Comparison of ENCODE assay signal across 8 mouse cellular contexts in the genomic region with DNA sequence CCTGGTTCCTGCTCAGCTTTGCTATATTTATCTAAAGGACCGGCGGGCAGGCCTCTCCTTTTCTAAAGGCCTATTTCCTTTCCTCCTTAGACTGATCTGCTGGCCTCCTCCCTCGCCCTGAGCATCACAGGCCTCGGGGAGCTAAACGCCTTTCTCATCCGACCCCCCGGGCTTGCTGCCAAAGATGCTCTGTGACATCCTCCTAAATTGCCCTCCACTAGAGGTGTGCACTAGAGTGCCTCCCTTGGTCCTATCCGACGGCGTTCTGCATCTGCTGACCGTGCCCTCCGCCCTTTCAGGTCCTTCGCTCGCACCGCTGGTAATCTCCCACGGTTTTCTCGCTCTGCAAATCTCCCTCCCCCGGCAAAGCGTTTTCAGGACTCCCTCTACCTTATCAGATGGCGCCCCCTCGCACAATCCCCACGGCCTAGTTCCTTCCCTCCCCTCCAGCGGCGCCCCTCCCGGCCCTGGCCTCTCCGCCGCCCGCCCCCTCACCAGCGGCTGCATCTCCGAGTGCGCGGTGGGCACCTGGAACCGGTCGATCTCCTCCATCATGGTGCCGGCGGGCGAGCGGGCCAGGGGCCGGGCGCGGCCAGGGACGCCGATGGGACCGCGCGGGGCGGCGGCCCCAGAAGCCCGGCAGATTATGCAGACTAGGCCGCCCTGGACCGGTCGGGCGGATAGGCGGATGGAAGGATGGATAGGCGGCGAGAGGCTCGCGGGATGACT. TPM values are rescaled to one million over a fixed set of nuclear protein-coding genes. Genes with fewer than 3 reads are reported as not detected.
A peak's percentile ranks its signal among the peaks of the same experiment; 100 is the strongest.
DNase-seq lines count a peak whose midpoint lies in the region; ATAC-seq and TF ChIP-seq lines count a peak whose summit lies in the region.

No protein-coding gene starts in this region.

- H3K9me3 ChIP-seq in MEL (replicated peaks; ENCODE audit: insufficient read depth, low read length): no peaks in the 10 kb centered on the region
- H3K9me3 ChIP-seq in kidney, embryonic 15.5 days (replicated peaks): no peaks in the 10 kb centered on the region
- H3K9me3 ChIP-seq in liver, embryonic 16.5 days (replicated peaks; ENCODE audit: control insufficient read depth, low read length): no peaks in the 10 kb centered on the region

- intact Hi-C loops in heart, adult 2 months (cut with DNase I): no loop called here

- WGBS in heart, adult 2 months: 1% methylated on average over 58 of the region's 58 CpGs
- 1% methylated on average over 58 of the region's 58 CpGs for WGBS in kidney, embryonic 15.5 days
- 2% methylated on average over 58 of the region's 58 CpGs for WGBS in liver, embryonic 16.5 days (ENCODE audit: insufficient replicate concordance)
- 1% methylated on average over 58 of the region's 58 CpGs for WGBS in olfactory bulb, adult 2 months

- H3K36me3 ChIP-seq in MEL (ENCODE audit: control insufficient read depth in 1 of 2, insufficient read depth in 2 of 2, low read length in 2 of 2): peaks cover 0 to 2% of the 10 kb centered on the region in 2 experiments; a peak in 1 of 4 replicates
- H3K36me3 ChIP-seq in heart, adult 2 months (ENCODE audit: control insufficient read depth, insufficient read depth, low read length): no peaks in the 10 kb centered on the region; the same call in 1 of the 2 replicates
- no peaks in the 10 kb centered on the region for H3K36me3 ChIP-seq in kidney, embryonic 15.5 days
- no peaks in the 10 kb centered on the region for H3K36me3 ChIP-seq in liver, embryonic 16.5 days (ENCODE audit: control insufficient read depth, insufficient read depth)

- no peak for TF ChIP-seq RAD21 in MEL (IDR thresholded peaks at IDR 0.05; ENCODE audit: low read depth, low read length)

- peak overlapping the region; percentile 92 for H3K4me2 ChIP-seq in kidney, embryonic 15.5 days
- H3K4me2 ChIP-seq in liver, embryonic 16.5 days (ENCODE audit: low read depth, low read length): peak overlapping the region; percentile 78

- TF ChIP-seq CTCF in MEL (IDR thresholded peaks at IDR 0.05 in 2 of 3, conservative IDR thresholded peaks at IDR 0.05 in 1 of 3; ENCODE audit: control insufficient read depth in 1 of 3, insufficient read depth in 1 of 3, low read depth in 2 of 3, low read length in 3 of 3, poor library complexity in 1 of 3, severe bottlenecking in 1 of 3): no peak
- TF ChIP-seq CTCF in cortical plate, adult 2 months (IDR thresholded peaks at IDR 0.05; ENCODE audit: extremely low read depth, insufficient read depth, low read length): no peak
- no peak for TF ChIP-seq CTCF in heart, adult 2 months (IDR thresholded peaks at IDR 0.05)
- TF ChIP-seq CTCF in olfactory bulb, adult 2 months (IDR thresholded peaks at IDR 0.05; ENCODE audit: insufficient read depth, low read depth, low read length): peak; percentile 10; the same call in 1 of the 2 replicates

- H3K4me3 ChIP-seq in MEL (ENCODE audit: control insufficient read depth in 1 of 2, insufficient read depth in 1 of 2, low read depth in 2 of 2, low read length in 2 of 2): peak overlapping the region; percentile 57 to 68
- peak overlapping the region; percentile 96 for H3K4me3 ChIP-seq in cortical plate, adult 2 months (ENCODE audit: insufficient read depth, low read length)
- H3K4me3 ChIP-seq in heart, adult 2 months: peak overlapping the region; percentile 82
- peak overlapping the region; percentile 78 for H3K4me3 ChIP-seq in kidney, embryonic 15.5 days (replicated peaks)
- H3K4me3 ChIP-seq in liver, embryonic 16.5 days (ENCODE audit: low read depth, low read length): peak overlapping the region; percentile 63
- H3K4me3 ChIP-seq in olfactory bulb, adult 2 months (ENCODE audit: insufficient read depth, low read depth, low read length): peak overlapping the region; percentile 91

- no peak for TF ChIP-seq POLR2A in MEL (IDR thresholded peaks at IDR 0.05; ENCODE audit: control insufficient read depth in 1 of 2, insufficient read depth in 1 of 2, low read depth in 1 of 2, low read length in 2 of 2, poor library complexity in 1 of 2)
- no peak for TF ChIP-seq POLR2A in cortical plate, adult 2 months (IDR thresholded peaks at IDR 0.05; ENCODE audit: extremely low read depth, insufficient read depth, low read length)
- TF ChIP-seq POLR2A in heart, adult 2 months (IDR thresholded peaks at IDR 0.05; ENCODE audit: insufficient read depth, low read depth, low read length): no peak
- no peak for TF ChIP-seq POLR2A in olfactory bulb, adult 2 months (IDR thresholded peaks at IDR 0.05; ENCODE audit: insufficient read depth, low read depth, low read length)

- H3K27me3 ChIP-seq in MEL (ENCODE audit: control insufficient read depth in 1 of 2, insufficient read depth in 2 of 2, low read length in 2 of 2): peaks cover 3% of the 10 kb centered on the region in 2 experiments; a peak in 3 of 4 replicates
- H3K27me3 ChIP-seq in heart, adult 2 months (ENCODE audit: control insufficient read depth, insufficient read depth, low read length): no peaks in the 10 kb centered on the region
- peaks cover 11% of the 10 kb centered on the region for H3K27me3 ChIP-seq in kidney, embryonic 15.5 days
- peaks cover 15% of the 10 kb centered on the region for H3K27me3 ChIP-seq in liver, embryonic 16.5 days (ENCODE audit: control insufficient read depth, insufficient read depth, low read depth, low read length)

- H3K9ac ChIP-seq in MEL (ENCODE audit: control insufficient read depth, low read depth, low read length, poor library complexity, severe bottlenecking): peak overlapping the region; percentile 68
- peak overlapping the region; percentile 89 for H3K9ac ChIP-seq in heart, adult 2 months (ENCODE audit: low read depth, low read length)
- H3K9ac ChIP-seq in kidney, embryonic 15.5 days: peak overlapping the region; percentile 67
- H3K9ac ChIP-seq in liver, embryonic 16.5 days (ENCODE audit: low read depth, low read length): peak overlapping the region; percentile 54

- peak; percentile 24 for DNase-seq in 416B (ENCODE audit: low read depth)
- DNase-seq in MEL (ENCODE audit: low read depth, low spot score): peak; percentile 61
- DNase-seq in heart, adult 2 months: peak in 1 of 2 experiments; percentile 61

- TF ChIP-seq EP300 in MEL (IDR thresholded peaks at IDR 0.05; ENCODE audit: low read depth in 1 of 2, low read length in 2 of 2): no peak
- no peak for TF ChIP-seq EP300 in heart, adult 2 months (IDR thresholded peaks at IDR 0.05; ENCODE audit: insufficient read depth, low read depth, low read length)

- H3K4me1 ChIP-seq in MEL (ENCODE audit: control insufficient read depth in 1 of 2, insufficient read depth in 2 of 2, low read length in 2 of 2): peaks cover 0 to 7% of the 10 kb centered on the region in 2 experiments; a peak in 2 of 4 replicates
- peaks cover 10% of the 10 kb centered on the region for H3K4me1 ChIP-seq in cortical plate, adult 2 months (ENCODE audit: control insufficient read depth, insufficient read depth, low read length)
- H3K4me1 ChIP-seq in heart, adult 2 months (ENCODE audit: control insufficient read depth, insufficient read depth, low read length): peaks cover 14% of the 10 kb centered on the region
- peaks cover 25% of the 10 kb centered on the region for H3K4me1 ChIP-seq in kidney, embryonic 15.5 days
- peaks cover 7% of the 10 kb centered on the region for H3K4me1 ChIP-seq in liver, embryonic 16.5 days (ENCODE audit: control insufficient read depth, low read depth, low read length)
- H3K4me1 ChIP-seq in olfactory bulb, adult 2 months (ENCODE audit: control insufficient read depth, insufficient read depth, low read length): peaks cover 27% of the 10 kb centered on the region

- ATAC-seq in kidney, embryonic 15.5 days (replicated peaks; ENCODE audit: low FRiP score): no peak; the same call in none of the 2 replicates
- ATAC-seq in liver, embryonic 16.5 days (ENCODE audit: low read depth): no peak
- no peak for ATAC-seq in erythroid progenitor cell, adult 5-6 weeks (replicated peaks; ENCODE audit: low FRiP score, poor library complexity, severe bottlenecking)

- H3K79me2 ChIP-seq in MEL (ENCODE audit: control insufficient read depth, insufficient read depth, low read length, poor library complexity): no peaks in the 10 kb centered on the region
- H3K79me2 ChIP-seq in heart, adult 2 months (replicated peaks; ENCODE audit: control insufficient read depth, insufficient read depth, low read length): no peaks in the 10 kb centered on the region; the same call in 1 of the 2 replicates

- H3K27ac ChIP-seq in MEL (ENCODE audit: control insufficient read depth, low read depth, low read length): no peak overlapping the region
- H3K27ac ChIP-seq in cortical plate, adult 2 months (ENCODE audit: insufficient read depth, low read length): peak overlapping the region; percentile 84
- H3K27ac ChIP-seq in heart, adult 2 months: peak overlapping the region; percentile 75
- H3K27ac ChIP-seq in kidney, embryonic 15.5 days: peak overlapping the region; percentile 28; the same call in 1 of the 2 replicates
- no peak overlapping the region for H3K27ac ChIP-seq in liver, embryonic 16.5 days (ENCODE audit: low read length)
- peak overlapping the region; percentile 74 for H3K27ac ChIP-seq in olfactory bulb, adult 2 months (ENCODE audit: insufficient read depth, low read depth, low read length)

RNA-seq across cellular contexts. Expression of a gene that starts 0.5 kb away (rescaled TPM):
- 0.85 and 1.5 TPM in 2 replicates for total RNA-seq in MEL (2012; rRNA removed)
- polyA plus RNA-seq in MEL (2012; ENCODE audit: insufficient read depth in 1 of 2, insufficient read length in 2 of 2, low read depth in 1 of 2, low replicate concordance in 2 of 2, missing spikeins in 1 of 2): 1 to 10 TPM in 1 of 2 experiments, not detected in 1; 3.8 TPM
- 159 and 165 TPM in 2 replicates for polyA plus RNA-seq in cortical plate, adult 2 months (2012; rRNA removed)
- 10 to 100 TPM; 13.4 to 14.4 TPM for total RNA-seq in heart, adult 2 months (2021)
- polyA plus RNA-seq in heart, adult 2 months (2012; rRNA removed): 15.8 and 18.4 TPM in 2 replicates
- polyA plus RNA-seq in kidney, embryonic 15.5 days (2015; fragmentation: Nextera tagmentation; extraction: Ambion mirVana): 1.9 and 2.8 TPM in 2 replicates
- polyA plus RNA-seq in liver, embryonic 16.5 days (2015; fragmentation: Nextera tagmentation; extraction: Ambion mirVana): 0.67 and 0.98 TPM in 2 replicates
- polyA plus RNA-seq in olfactory bulb, adult 2 months (2012; ENCODE audit: insufficient read depth, insufficient read length, low replicate concordance, missing spikeins): not detected in 2 replicates
- 1.1 TPM in 1 of 2 replicates, not detected in the other for total RNA-seq in erythroid progenitor cell, adult 5-6 weeks (2015; ENCODE audit: low replicate concordance)
- total RNA-seq in erythroid progenitor cell, adult 5-6 weeks (2017; ENCODE audit: low replicate concordance): 0.39 and 0.45 TPM in 2 replicates

RNA-seq across cellular contexts. Expression of a gene that starts 0.7 kb away (rescaled TPM):
- not detected in 2 replicates for total RNA-seq in MEL (2012; rRNA removed)
- polyA plus RNA-seq in MEL (2012; ENCODE audit: insufficient read depth in 1 of 2, insufficient read length in 2 of 2, low read depth in 1 of 2, low replicate concordance in 2 of 2, missing spikeins in 1 of 2): not detected
- polyA plus RNA-seq in cortical plate, adult 2 months (2012; rRNA removed): 9.8 and 12.5 TPM in 2 replicates
- 1 to 10 TPM in 1 of 2 experiments, under 1 TPM in 1; 0.94 to 2.3 TPM for total RNA-seq in heart, adult 2 months (2021)
- polyA plus RNA-seq in heart, adult 2 months (2012; rRNA removed): 7.3 and 8.6 TPM in 2 replicates
- polyA plus RNA-seq in kidney, embryonic 15.5 days (2015; fragmentation: Nextera tagmentation; extraction: Ambion mirVana): 1.6 and 1.7 TPM in 2 replicates
- 4.3 and 4.9 TPM in 2 replicates for polyA plus RNA-seq in liver, embryonic 16.5 days (2015; fragmentation: Nextera tagmentation; extraction: Ambion mirVana)
- polyA plus RNA-seq in olfactory bulb, adult 2 months (2012; ENCODE audit: insufficient read depth, insufficient read length, low replicate concordance, missing spikeins): not detected in 2 replicates
- total RNA-seq in erythroid progenitor cell, adult 5-6 weeks (2015; ENCODE audit: low replicate concordance): not detected in 2 replicates
- not detected in 2 replicates for total RNA-seq in erythroid progenitor cell, adult 5-6 weeks (2017; ENCODE audit: low replicate concordance)

RNA-seq across cellular contexts. Expression of a gene that starts 51.7 kb away (rescaled TPM):
- not detected in 2 replicates for total RNA-seq in MEL (2012; rRNA removed)
- under 1 TPM in 1 of 2 experiments, not detected in 1; 0.21 TPM for polyA plus RNA-seq in MEL (2012; ENCODE audit: insufficient read depth in 1 of 2, insufficient read length in 2 of 2, low read depth in 1 of 2, low replicate concordance in 2 of 2, missing spikeins in 1 of 2)
- 4.6 and 4.9 TPM in 2 replicates for polyA plus RNA-seq in cortical plate, adult 2 months (2012; rRNA removed)
- total RNA-seq in heart, adult 2 months (2021): not detected
- polyA plus RNA-seq in heart, adult 2 months (2012; rRNA removed): 0.94 and 3.2 TPM in 2 replicates
- 0.55 TPM in 1 of 2 replicates, not detected in the other for polyA plus RNA-seq in kidney, embryonic 15.5 days (2015; fragmentation: Nextera tagmentation; extraction: Ambion mirVana)
- not detected in 2 replicates for polyA plus RNA-seq in liver, embryonic 16.5 days (2015; fragmentation: Nextera tagmentation; extraction: Ambion mirVana)
- not detected in 2 replicates for polyA plus RNA-seq in olfactory bulb, adult 2 months (2012; ENCODE audit: insufficient read depth, insufficient read length, low replicate concordance, missing spikeins)
- not detected in 2 replicates for total RNA-seq in erythroid progenitor cell, adult 5-6 weeks (2015; ENCODE audit: low replicate concordance)
- not detected in 2 replicates for total RNA-seq in erythroid progenitor cell, adult 5-6 weeks (2017; ENCODE audit: low replicate concordance)

Comparison
In these comparisons a context has a peak if more than half of its experiments do, and no peak if none do; other contexts are left out.
1. H3K27ac ChIP-seq: peak in cortical plate, adult 2 months (single experiment), heart, adult 2 months (single experiment), kidney, embryonic 15.5 days (single experiment) and olfactory bulb, adult 2 months (single experiment); none in MEL (single experiment) and liver, embryonic 16.5 days (single experiment).
2. Peak in every context shown above with its lines, with median percentiles within 50 percentile points of each other: H3K4me3 ChIP-seq and H3K9ac ChIP-seq.